Mouse (Mus musculus) olfactory bulb, adult 2 months (tissue): Measurements from ENCODE around the gene Cep152.

ENCODE experiments used
- CTCF ChIP-seq: fragments of 200-500 bp; IDR thresholded peaks from 2 replicates; pipeline ENCODE4 v1.5.1; 2012; ENCODE audit warnings: low read depth, mild to moderate bottlenecking, low read length, moderate library complexity; ENCODE audit not compliant: insufficient read depth
- POLR2A ChIP-seq: fragments of 200-500 bp; IDR thresholded peaks from 2 replicates; pipeline ENCODE4 v1.6.1; 2012; ENCODE audit warnings: mild to moderate bottlenecking, low read depth, low read length, moderate library complexity; ENCODE audit not compliant: insufficient read depth

- TF ChIP-seq CTCF (no peak), POLR2A (no peak)
These were observed 43.8 kb downstream of the Cep152 start for GRCm38 (mm10) chr2:125581081-125581480.
